Mouse (Mus musculus) ES-Bruce4 (cell line): Measurements from ENCODE around the gene Insyn1.

Source experiments
- CTCF ChIP-seq: IDR thresholded peaks from one replicate; pipeline ENCODE4 v1.8.1; 2011; ENCODE audit warnings: low read depth, low read length
- EP300 ChIP-seq: IDR thresholded peaks from 2 replicates; pipeline ENCODE4 v1.6.1; 2011; ENCODE audit warnings: low read depth, low read length; ENCODE audit not compliant: insufficient read depth
- POLR2A ChIP-seq: IDR thresholded peaks from one replicate; pipeline ENCODE4 v1.8.1; 2011; ENCODE audit warnings: low read length; ENCODE audit not compliant: insufficient read depth

DNA sequence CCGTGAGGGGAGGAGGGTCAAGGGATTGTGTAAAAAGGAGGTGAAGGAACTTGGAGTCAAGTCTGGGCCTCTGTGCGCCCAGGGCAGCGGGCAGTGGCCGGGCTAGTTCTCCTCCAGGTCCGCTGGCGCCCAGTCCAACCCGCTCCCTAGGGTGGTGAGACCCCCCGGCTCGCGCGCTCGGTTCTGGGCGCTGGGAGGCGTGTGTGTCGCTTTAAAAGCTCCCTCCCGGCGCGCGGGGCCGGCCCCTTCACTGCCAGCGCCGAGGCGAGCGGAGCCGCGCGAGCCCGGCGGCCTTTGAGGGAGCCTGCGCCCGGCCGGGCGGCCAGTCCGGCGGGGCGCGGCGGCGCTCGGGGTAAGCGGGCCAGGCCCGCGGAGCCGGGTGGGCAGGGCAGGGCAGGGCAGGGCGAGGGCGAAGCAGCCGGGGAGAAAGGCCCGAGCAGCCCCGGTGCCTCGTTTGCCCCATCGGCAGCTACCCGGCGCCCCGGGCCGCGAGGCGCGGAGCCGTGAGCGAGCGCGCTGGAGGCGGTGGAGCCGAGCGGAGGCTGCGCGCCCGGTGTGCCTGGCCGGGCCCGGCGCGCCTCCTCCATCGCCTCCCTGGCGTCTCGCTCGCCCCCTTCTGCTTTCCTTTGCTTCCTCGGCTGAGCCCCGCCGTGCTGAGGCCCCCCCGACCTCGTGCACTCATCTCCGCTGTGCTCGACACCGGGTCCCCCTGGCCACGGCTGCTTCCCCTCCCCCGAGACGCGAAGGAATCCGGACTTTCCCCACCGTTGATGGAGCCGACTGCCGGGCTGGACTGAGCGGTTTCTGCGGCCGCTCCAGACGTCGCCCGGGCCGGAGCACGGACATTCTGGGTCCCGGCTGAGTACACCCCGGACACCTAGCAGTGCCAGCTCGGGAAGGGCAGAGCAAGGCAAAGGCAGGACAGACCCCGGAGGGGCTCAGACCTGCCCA is at the start of gene Insyn1:
- no peak for TF ChIP-seq POLR2A
- no peak for TF ChIP-seq EP300
- TF ChIP-seq CTCF, result no peak
